Mouse (Mus musculus) bone marrow macrophage, adult 2 months (primary cell): ENCODE data around the gene Dlgap3. TPM values are rescaled to one million over a fixed set of nuclear protein-coding genes. Genes with fewer than 3 reads are reported as not detected.

Experiments used
- H3K27ac ChIP-seq: 2 replicates; pipeline ENCODE4 v1.5.1; 2012; ENCODE audit warnings: low read depth, low read length; ENCODE audit not compliant: insufficient read depth
- H3K4me1 ChIP-seq: 2 replicates; pipeline ENCODE4 v1.6.1; 2012; ENCODE audit warnings: low read length; ENCODE audit not compliant: control insufficient read depth, insufficient read depth
- H3K4me3 ChIP-seq: 2 replicates; pipeline ENCODE4 v1.5.1; 2012; ENCODE audit warnings: mild to moderate bottlenecking, low read length, moderate library complexity; ENCODE audit not compliant: insufficient read depth
- CTCF ChIP-seq: IDR thresholded peaks from 2 replicates; pipeline ENCODE4 v1.5.1; 2012; ENCODE audit warnings: low read depth, mild to moderate bottlenecking, low read length, moderate library complexity
- POLR2A ChIP-seq: IDR thresholded peaks from 2 replicates; pipeline ENCODE4 v1.6.1; 2012; ENCODE audit warnings: mild to moderate bottlenecking, low read depth, low read length, borderline replicate concordance
- polyA plus RNA-seq: library from polyadenylated mRNA; stranded (reverse); fragments of >200 nt; gene quantifications from 2 replicates; pipeline ENCODE4 v1.2.4, GENCODE M21; 2012; ENCODE audit not compliant: missing spikeins, insufficient read depth, insufficient read length

Gene Dlgap3
- polyA plus RNA-seq, 1 experiment = not detected

- TF ChIP-seq POLR2A = no peak
- no peak for TF ChIP-seq CTCF
Measured at GRCm38 (mm10) chr4:127211318-127211717, 42.3 kb downstream of the Dlgap3 start.

GRCm38 (mm10) chr4:127214510-127214909, 45.5 kb downstream of the Dlgap3 start:
- Histone ChIP-seq H3K27ac (no peak overlapping the region), H3K4me1 (no peaks in the 10 kb centered on the region), H3K4me3 (no peak overlapping the region)
- no peak for TF ChIP-seq POLR2A
- no peak for TF ChIP-seq CTCF

More at GRCm38 (mm10) chr4:127211318-127211717, 42.3 kb downstream of the Dlgap3 start:
- no peak overlapping the region for H3K4me3 ChIP-seq
- H3K27ac ChIP-seq = no peak overlapping the region
- no peaks in the 10 kb centered on the region for H3K4me1 ChIP-seq

DNA sequence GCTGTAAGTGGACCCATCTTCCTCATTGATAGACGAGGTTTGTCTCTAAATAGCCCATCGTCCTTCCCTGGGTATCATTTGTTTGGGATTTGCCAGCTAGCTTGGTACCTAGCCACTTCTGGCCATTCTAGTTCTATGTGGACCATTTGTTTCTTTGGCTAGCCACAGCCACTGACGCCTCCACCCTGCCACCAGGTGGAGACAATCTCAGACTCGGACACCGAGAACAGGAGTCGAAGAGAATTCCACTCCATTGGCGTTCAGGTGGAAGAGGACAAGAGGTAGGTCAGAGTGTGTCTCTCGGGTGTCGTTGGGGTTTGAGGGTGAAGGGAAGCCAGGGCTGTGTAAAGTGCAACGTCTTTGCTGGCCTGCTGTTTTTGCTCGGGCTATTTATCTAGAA, 46.1 kb downstream of the Dlgap3 start:
- H3K4me1 ChIP-seq = no peaks in the 10 kb centered on the region
- TF ChIP-seq POLR2A (no peak), CTCF (no peak)
- no peak overlapping the region for H3K4me3 ChIP-seq
- no peak overlapping the region for H3K27ac ChIP-seq

- no peak overlapping the region for H3K4me3 ChIP-seq
- H3K4me1 ChIP-seq = no peaks in the 10 kb centered on the region
- H3K27ac ChIP-seq = no peak overlapping the region
- TF ChIP-seq CTCF (no peak), POLR2A (no peak)
Measured at GRCm38 (mm10) chr4:127215799-127216198, 46.8 kb downstream of the Dlgap3 start.

DNA sequence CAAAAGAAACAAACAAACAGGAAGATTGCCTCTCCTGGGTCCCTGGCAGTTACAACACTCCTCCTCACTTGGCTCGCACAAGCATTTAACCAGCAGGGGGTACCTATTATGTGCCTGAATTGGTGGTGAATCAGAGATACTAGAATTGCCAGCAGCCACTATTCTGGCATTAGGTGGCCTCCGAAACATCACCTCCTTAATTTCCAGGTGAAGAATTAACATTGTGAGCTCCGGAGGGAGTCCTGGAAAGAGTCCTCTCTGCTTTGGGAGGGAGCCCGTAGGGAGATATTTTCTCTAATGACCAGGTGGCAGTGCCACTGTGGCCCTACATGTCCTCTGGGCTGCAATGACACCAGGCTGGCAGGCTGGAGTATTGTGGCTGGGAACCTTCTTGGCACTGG, 47.2 kb downstream of the Dlgap3 start:
- no peaks in the 10 kb centered on the region for H3K4me1 ChIP-seq
- TF ChIP-seq POLR2A (no peak), CTCF (no peak)
- no peak overlapping the region for H3K4me3 ChIP-seq
- H3K27ac ChIP-seq = no peak overlapping the region

DNA sequence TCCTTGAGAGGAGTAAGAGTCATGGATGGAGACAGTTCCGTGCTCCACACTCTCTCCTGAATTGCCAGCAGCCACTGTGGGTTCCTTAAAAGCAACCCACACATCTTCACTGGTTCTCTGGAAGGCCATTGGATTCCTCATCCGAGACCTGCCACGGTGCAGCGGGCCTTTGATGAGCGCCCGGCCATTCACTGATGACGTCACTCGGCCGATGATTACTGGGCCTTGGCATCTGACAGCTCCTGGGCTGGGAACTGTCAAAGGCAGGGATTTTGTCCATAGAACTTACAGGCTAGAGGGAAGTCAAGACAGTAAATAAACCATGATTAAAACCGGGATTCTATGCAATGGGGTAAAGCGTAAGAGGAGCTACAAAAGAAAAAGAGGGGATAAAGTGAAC, 48.0 kb downstream of the Dlgap3 start:
- TF ChIP-seq POLR2A (no peak), CTCF (no peak)
- H3K4me1 ChIP-seq = no peaks in the 10 kb centered on the region
- no peak overlapping the region for H3K27ac ChIP-seq
- no peak overlapping the region for H3K4me3 ChIP-seq

GRCm38 (mm10) chr4:127223291-127223690, 54.3 kb downstream of the Dlgap3 start:
- Histone ChIP-seq H3K27ac (no peak overlapping the region), H3K4me3 (no peak overlapping the region), H3K4me1 (no peaks in the 10 kb centered on the region)
- no peak for TF ChIP-seq POLR2A
- no peak for TF ChIP-seq CTCF

GRCm38 (mm10) chr4:127223755-127224154, 54.8 kb downstream of the Dlgap3 start:
- no peak overlapping the region for H3K27ac ChIP-seq

DNA sequence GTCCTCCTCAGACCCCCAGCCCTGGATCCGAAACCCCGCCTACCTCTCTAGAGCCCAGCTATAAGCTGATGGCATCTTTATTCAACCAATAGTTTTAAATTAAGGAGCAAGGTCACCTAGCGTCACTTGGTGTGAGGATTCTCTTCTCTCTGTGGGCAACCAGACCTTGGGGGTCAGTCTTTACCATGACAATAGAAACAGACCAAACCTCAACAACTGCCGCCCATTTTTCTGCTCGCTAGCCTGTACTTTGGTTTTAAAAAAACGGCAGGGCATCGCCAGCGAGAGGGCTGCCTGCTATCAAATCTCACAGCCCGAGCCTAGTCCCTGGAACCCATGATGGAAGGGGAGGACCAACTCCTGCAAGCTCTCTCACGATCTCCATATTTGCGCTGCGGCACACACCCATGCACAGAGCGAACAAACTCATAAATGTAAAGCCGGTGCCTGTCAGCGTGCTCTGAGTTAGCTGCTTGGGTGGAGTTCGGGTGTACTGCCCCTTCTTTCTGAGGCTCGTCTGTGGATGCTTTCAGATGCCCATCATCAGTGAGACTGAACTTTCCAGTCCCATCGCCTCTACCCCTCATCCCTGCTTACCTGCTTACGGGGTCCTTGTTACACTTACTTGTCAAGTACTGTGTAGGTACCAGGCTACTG, 55.6 kb downstream of the Dlgap3 start:
- TF ChIP-seq POLR2A (no peak), CTCF (no peak)
- no peak overlapping the region for H3K4me3 ChIP-seq
- H3K4me1 ChIP-seq = no peaks in the 10 kb centered on the region
- H3K27ac ChIP-seq = no peak overlapping the region

More at GRCm38 (mm10) chr4:127223755-127224154, 54.8 kb downstream of the Dlgap3 start:
- no peaks in the 10 kb centered on the region for H3K4me1 ChIP-seq
- no peak overlapping the region for H3K4me3 ChIP-seq
- TF ChIP-seq POLR2A (no peak), CTCF (no peak)

DNA sequence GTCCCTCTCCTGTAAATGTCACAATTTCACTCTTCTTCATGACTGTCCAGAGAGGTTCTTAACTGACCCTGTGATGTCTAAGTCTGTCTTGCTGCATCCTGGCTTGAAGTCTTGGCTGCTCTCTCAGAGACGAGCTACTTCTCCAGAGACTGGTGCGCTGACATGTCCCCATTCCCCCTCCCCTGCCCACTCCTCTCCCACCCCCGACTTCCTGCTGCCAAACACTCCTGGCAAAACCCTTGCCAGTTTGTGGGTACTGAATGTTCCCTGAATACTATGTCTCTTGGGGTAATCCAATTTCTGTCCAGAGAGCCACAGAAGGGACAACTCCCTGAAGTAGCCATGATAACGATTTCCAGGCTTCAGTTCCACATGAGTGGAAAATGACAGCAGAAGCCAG, 57.1 kb downstream of the Dlgap3 start:
- TF ChIP-seq CTCF = no peak
- TF ChIP-seq POLR2A = no peak

More for the DNA sequence above, 57.1 kb downstream of the Dlgap3 start:
- Histone ChIP-seq H3K4me1 (no peaks in the 10 kb centered on the region), H3K4me3 (no peak overlapping the region), H3K27ac (no peak overlapping the region)
